Mouse (Mus musculus): ENCODE measurements around the gene Tbca.

- TF ChIP-seq CTCF (IDR thresholded peaks at IDR 0.05; ENCODE audit: control insufficient read depth, insufficient read depth, insufficient read length) (no peak), MAX (IDR thresholded peaks at IDR 0.05) (no peak), MYOD1 (IDR thresholded peaks at IDR 0.05; ENCODE audit: control insufficient read depth, insufficient read length, low read depth) (no peak), USF1 (IDR thresholded peaks at IDR 0.05; ENCODE audit: low read depth) (no peak), CEBPB (IDR thresholded peaks at IDR 0.05; ENCODE audit: low read depth) (no peak)
These were observed 60.6 kb downstream of the Tbca start for GRCm38 (mm10) chr13:94849351-94849750.

Measured in C2C12 (cell line).